Mouse (Mus musculus) E14TG2a.4 (cell line): ENCODE measurements around the gene Lrrc3c.

ENCODE experiments used
- CTCF ChIP-seq: conservative IDR thresholded peaks from 2 replicates; pipeline ENCODE4 v1.5.1; 2014; ENCODE audit warnings: low read length
- NANOG ChIP-seq: IDR thresholded peaks from 2 replicates; pipeline ENCODE4 v1.6.1; 2014; ENCODE audit warnings: borderline replicate concordance, low read length, mixed read lengths

DNA sequence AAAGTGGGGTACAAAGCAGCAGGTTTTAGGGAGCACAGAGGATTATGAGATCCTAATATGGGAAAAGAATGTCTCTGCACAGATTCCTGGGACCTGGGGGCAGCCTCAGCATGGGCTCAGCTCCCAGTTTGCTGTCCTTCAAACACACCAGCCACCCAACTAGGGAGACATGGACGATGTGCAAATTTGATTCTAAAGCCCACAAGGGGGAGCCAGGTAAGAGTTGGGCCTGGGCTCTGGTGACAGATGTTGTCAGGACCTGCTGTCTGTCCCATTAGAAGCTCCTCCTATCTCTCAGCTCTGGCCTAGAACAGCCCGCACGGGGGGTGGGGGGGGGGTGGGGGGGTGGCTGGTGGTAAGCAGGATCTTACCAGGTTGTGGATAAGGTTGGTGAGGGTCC, 14.5 kb upstream of the Lrrc3c start:
- 0 out of 2 replicates have a peak, but pooled peaks have one; percentile 8 for TF ChIP-seq CTCF
- TF ChIP-seq NANOG = no peak
